Mouse (Mus musculus) erythroblast, adult 5-6 weeks (primary cell): Measurements from ENCODE around the gene Lcn6. TPM values are rescaled to one million over a fixed set of nuclear protein-coding genes. Genes with fewer than 3 reads are reported as not detected.

Experiments
- ATAC-seq: replicated peaks from 2 replicates; pipeline ENCODE4 v1.8.0; 2016; ENCODE audit warnings: moderate number of reproducible peaks, mild to moderate bottlenecking, moderate TSS enrichment, inconsistent platforms; ENCODE audit not compliant: poor library complexity, low FRiP score, severe bottlenecking
- total RNA-seq, 2 experiments: library from RNA; stranded (forward) in 1 of 2; stranded (reverse) in 1 of 2; fragments of 150-400 nt in 1 of 2; fragments of 200-764, 138-1000 nt in 1 of 2; gene quantifications; 2 replicates each; pipeline versions ENCODE4 v1.2.3 to v1.2.4; 2015 to 2017; ENCODE audit warnings: low replicate concordance in 2 of 2

The Lcn6 gene
- total RNA-seq (2015; ENCODE audit: low replicate concordance) (not detected in 2 replicates), total RNA-seq (2017; ENCODE audit: low replicate concordance) (not detected in 2 replicates)

DNA sequence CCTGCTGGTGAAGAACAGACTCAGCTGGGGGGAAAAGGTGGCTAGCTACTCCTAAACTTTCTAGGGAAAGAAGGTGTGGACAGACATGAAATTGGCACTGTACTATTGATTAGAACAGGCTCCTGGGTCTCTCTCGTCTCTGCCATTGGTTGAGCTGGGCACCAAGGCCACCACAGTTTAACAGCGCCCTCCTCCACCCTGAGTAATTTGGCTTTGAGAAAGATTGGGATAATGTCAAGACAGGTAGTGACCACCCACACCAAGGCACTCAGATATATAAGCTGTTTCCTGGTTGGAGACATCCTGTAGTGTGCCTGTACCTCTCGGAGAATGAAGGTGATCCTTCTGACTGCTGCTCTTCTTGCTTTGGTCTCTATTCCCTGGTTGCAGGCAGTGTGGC, at the start of gene Lcn6:
Gene Lcn6 (plus strand): TSS at position 301 of the 400 bp plus-strand sequence.
- no peak for ATAC-seq

- no peak for ATAC-seq
Measured at GRCm38 (mm10) chr2:25627811-25628210, 48.8 kb upstream of the Lcn6 start, which contains the start of gene Fcna. Gene Fcna (minus strand): TSS chr2:25628030.

DNA sequence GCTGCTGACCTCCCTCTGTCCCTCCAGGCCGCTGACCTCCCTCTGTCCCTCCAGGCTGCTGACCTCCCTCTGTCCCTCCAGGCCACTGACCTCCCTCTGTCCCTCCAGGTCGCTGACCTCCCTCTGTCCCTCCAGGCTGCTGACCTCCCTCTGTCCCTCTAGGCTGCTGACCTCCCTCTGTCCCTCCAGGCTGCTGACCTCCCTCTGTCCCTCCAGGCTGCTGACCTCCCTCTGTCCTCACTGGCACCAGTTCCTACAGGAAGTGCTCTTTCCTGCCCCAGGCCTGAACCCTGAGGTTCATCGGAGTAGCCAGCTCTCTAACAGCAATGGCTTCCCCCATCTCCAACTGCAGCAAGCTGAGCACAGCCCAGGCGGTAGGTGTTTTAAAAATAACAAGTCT, 47.8 kb upstream of the Lcn6 start:
- no peak for ATAC-seq

DNA sequence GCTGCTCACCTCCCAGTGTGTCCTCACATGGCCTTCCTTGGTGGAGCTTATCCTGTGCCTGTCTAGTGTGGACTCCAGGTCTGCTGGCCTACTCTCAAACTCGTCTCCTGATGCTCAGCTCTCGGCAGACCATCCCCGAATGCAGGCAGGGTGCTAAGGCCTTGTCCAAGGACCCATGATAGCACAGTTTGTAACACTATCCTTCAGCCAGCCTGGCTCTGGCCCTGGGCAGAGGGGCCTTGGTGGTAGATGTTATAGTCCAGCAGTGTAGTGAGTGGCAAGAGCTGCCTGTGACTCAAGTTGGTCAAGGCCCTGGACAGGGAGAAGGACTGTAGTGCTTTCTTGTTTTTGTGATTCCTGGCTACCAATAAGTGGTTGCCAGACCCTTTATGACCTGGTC, 43.0 kb upstream of the Lcn6 start:
- ATAC-seq, result no peak

DNA sequence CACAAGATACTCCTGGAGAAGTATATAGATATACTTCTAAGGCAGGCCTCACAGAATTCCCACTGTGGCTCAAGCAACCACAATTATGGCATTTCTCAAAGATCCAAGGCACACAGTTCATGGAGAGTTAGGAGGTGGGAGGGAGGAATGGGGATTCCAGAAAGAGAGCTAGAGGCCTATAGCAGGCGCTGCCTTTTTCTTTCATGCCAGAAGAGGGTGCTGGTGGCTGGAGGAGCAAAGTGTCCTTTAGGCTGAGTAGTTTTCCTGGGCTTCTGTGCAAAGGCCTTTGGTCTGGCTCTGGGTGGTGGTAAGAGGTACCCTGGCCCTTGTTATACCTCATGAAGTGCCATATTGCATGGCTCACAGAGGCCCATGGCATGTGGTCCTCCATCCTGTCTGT, 42.5 kb upstream of the Lcn6 start:
- ATAC-seq, result no peak

DNA sequence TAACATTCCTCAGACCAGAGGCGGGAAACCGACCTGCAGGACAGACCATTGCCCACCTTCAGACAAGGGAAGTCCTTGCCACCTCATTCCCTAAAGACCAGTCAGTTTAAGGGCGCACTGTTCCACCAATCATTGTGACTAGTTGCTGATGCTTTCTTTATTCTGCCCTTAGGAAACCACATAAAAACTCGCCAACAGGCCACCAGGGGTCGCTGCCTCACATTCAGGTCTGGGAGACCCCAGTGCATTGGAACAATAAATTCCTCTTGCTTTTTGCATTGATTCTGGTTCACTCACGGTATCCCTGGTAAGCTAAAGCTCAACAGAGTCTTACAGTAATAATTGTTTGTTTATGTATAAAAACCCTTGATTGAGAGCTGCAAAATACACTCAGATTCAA, 36.7 kb upstream of the Lcn6 start:
- no peak for ATAC-seq

GRCm38 (mm10) chr2:25652902-25653301, 23.7 kb upstream of the Lcn6 start, which contains the start of gene Lcn8:
Gene Lcn8 (plus strand): TSS chr2:25653120.
- ATAC-seq, result no peak

DNA sequence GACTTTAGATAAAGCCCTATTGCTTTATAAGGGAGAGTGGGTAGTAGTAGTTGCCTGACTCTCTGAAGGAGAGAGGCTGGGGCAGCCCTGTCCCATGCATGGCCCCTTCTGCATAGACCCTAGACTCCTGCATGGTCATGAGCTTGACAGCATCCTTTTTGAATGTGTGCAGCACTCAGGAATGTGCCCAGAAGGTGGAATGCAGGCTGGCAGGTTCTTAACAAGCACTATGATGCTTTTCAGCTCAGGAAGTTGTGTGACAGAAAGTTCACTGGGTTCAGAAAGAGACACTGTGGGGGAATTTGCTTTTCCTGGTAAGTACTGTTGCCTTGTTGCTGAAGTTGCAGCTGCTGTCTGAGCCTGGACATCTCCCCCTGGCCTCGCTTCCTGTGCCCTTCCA, 22.1 kb upstream of the Lcn6 start:
- no peak for ATAC-seq

- no peak for ATAC-seq
Measured at GRCm38 (mm10) chr2:25656691-25657090, 19.9 kb upstream of the Lcn6 start.

DNA sequence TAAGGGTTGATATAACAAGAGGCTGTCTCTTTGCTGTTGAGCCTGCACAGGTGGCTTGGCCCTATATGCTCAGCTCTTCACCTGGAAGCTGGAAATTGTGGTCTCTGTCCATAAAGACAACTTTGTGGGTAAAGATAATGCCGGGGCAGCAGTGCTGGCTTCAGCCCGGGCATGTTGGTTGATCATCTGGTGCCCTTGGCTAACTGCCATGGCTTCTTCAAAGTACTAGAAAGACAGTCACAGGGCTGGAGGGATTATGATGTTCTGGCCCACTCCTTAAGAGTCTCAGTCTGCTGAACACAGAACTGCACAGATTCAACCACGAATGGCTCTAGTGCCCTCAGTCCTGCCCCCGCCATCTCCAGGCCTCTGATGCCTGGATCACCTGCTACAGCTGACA, 19.3 kb upstream of the Lcn6 start:
- no peak for ATAC-seq

GRCm38 (mm10) chr2:25657652-25658051, 18.9 kb upstream of the Lcn6 start, which contains the start of gene Lcn5:
Gene Lcn5 (plus strand): TSS chr2:25657952.
- no peak for ATAC-seq

DNA sequence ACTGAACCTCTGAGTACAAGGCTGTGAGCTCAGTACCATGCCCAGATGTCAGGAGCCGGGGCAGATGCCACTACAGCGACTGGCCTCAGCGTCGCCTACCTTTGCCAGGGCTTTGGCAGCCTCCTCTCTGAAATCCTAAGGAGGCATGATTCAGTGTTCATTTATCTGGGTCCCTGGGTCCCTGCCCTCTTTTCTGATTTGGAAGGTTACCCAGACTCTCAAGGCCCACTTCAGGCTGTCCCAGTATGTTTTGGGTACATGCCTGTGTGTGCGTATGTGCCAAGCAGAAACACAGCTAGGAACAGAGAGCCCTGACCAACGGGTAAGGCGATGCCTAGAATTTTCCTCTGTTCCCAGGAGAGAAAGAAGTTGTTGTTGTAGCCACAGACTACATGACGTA, 16.3 kb upstream of the Lcn6 start:
- ATAC-seq, result no peak

DNA sequence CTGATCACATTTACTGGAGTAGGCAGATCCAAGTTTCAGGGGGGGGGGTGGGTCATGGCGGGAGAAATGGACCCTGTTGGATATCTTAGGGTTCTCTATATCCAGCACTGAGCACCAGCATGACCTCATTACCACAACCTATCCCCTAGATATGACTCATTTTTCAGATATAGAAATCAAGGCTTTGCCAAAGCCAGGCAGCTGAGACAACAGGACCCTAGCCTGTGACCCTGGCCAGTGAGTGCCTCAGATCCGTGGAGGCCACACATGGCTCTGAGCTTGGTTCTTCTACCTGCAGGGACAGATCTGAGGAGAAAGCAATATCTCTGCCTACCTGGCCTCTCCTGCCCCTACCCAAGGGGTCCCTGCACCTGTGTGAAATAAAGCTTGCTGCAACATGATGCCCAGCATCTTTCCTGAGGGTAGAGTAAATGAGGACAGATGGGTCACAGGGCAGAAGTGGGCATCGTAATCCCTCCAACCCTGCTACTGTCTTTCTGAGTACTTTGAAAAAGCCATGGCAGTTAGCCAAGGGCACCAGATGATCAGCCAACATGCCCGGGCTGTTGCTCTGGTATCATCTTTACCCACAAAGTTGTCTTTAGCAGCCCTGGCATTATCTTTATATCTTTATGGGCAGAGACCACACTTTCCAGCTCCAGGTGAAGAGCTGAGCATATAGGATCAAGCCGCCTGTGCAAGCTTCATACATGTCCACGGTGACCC, 15.2 kb upstream of the Lcn6 start:
- ATAC-seq, result no peak

- ATAC-seq, result no peak
Measured at GRCm38 (mm10) chr2:25663511-25663910, 13.1 kb upstream of the Lcn6 start.

DNA sequence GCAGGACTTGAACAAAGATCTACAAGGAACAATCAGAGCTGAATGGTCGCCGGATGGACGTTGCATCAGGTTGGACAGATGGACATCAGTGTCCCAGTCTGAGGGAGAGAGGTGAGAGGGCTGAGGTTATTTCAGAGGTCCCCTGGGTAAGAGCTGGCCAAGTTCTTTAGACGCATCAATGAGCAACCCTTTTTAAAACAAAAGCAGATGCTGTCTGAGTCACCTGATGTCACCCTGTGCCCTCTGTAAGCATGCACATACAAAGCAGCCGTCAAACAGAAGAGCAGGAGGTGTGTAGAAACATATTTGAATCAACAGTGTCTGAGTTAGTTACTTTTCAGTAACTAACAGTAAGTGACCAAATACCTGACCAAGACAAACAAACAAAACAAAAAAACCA, 12.5 kb upstream of the Lcn6 start:
- ATAC-seq, result no peak

- ATAC-seq, result no peak
Measured at GRCm38 (mm10) chr2:25666516-25666915, 10.1 kb upstream of the Lcn6 start.

DNA sequence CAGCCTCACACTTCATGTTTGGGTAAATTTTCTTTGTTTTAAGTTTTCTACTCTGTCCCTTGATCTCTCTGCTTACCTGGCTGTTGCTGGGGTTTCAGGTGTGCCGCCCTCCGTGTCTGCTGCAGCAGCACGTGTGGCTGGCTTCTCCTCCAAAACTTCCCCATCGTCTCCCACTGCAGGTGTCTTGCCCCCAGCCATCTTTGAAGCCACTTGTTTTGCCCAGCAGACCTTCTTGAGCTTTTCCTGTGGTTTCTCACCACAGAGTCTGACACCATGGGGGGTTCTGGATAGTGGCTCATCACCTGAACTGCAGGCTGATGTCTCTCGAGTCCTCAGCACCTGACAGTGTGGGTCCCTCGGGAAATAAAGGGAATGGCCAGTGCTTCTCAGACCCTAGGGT, 3.0 kb downstream of the Lcn6 start:
- no peak for ATAC-seq

- no peak for ATAC-seq
Measured at GRCm38 (mm10) chr2:25682426-25682825, 5.8 kb downstream of the Lcn6 start, which contains the start of gene Lcn10. Gene Lcn10 (plus strand): TSS chr2:25682726.

DNA sequence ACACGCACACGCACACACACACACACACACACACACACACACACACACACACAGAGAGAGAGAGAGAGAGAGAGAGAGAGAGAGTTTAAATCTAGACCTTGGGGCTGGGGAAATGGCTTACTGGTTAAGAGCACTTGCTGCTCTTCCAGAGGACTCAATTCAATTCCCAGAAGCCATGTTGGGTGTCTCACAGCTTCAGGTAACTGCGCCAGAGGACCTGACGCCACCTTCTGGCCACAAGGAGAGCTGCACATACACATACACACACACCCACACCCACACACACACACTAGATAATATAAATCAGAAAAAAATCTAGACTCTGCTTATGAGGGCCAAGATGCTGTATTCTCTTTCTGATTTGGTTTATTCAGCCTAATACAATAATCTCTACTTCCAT, 10.4 kb downstream of the Lcn6 start:
- ATAC-seq, result no peak

GRCm38 (mm10) chr2:25694605-25695004, 18.0 kb downstream of the Lcn6 start:
- peak; percentile 54; the same call in 1 of the 2 replicates for ATAC-seq

DNA sequence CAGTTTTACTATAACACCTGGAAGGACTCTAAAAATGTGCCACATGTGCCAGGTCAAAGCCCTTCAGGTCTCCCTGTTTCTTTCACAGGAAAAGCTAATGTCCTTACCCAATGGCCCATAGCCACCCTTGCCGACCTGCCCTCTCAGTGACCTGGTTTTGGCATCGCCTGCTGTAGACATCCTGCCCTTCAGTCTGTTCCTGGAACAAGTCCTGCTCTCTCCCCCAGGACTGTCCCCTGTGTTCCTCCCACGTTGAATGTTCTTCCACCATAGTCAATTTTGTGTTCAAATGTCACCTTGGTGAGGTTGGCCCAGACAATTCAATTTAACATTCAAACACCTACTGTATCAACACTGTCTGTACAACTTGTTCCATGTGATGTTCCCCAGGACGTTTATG, 20.4 kb downstream of the Lcn6 start:
- no peak for ATAC-seq

GRCm38 (mm10) chr2:25698696-25699095, 22.1 kb downstream of the Lcn6 start:
- ATAC-seq, result no peak
